Mouse (Mus musculus) thymus, adult 18-20 months (tissue): ENCODE results near the gene Samd14.
A peak's percentile ranks its signal among the peaks of the same experiment; 100 is the strongest.

Experiments
- DNase-seq, 2 experiments: peaks; one replicate each; pipeline ENCODE4 v3.0.0; 2022; ENCODE audit warnings: mixed read lengths in 2 of 2

The Samd14 gene

DNA sequence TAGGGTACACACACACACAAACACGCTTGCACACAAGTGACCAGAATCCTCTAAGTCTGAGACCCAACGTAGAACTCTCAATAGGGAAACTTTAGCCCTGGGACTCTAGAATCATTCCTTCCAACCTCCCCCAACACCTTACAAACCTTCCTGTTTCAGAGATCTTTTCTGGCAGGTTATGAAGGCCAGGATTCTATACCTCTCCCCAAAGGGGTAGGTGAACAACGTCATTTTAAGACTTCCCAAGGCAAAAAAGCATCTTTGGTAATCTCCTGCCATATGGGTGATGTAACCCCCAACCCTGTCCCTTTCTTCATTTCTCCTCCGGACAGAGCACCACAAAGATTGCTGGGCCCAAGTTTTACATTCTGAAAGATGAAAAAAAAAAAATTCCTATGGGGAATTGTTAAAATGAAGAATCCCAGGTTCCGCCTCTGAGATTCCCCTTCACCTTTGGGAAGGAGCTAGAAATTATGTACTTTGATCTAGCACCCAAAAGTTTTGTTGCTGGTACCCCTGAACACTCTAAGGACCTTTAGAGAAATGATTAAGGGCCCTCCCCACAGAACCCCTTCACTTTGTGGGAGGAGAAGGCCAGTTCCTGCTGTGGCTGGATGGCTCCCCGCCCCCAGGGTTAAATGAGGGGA, 19.5 kb upstream of the Samd14 start:
- DNase-seq = no peak

DNA sequence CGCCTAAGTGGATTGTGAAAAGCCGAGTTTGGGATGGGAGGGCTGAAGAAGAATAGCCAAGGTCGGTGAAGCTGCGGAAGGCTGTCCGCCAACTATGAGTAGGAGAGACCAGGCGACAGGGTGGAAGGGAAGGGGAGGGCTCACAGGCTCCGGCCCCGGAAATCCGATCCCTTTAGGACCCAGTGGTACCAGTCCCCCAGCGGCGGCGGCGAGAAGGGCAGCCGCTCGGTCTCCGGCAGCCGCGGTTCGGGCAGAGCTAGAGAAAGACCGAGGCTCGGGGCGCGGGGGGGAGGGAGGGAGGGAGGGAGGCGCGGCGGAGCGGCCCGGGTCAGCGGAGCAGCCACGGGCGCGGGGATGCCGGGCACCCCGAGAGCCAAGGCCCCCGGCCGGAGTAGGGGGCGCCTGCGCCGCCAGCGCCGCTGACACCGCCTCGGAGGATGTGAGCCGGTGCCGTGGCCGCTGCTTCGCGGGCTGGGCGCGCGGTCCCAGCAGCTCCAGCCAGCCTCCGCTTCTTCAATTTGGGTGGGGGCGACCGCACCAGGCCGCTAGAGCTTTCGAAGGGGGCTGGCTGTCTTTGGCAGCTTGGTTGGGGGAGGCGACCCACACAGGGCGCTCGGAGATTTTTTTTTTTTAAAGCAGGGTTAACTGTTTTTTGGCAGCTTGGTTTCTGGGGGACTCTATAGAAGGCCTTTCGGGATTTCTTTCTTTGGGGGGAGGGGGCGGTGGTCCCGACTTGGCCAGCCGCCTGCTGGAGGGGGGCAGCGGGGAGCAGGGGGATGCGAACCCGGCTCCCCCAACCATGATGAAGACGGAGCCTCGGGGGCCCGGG, 18.7 kb upstream of the Samd14 start, which contains the start of gene Ppp1r9b:
TSS of gene Ppp1r9b (plus strand) at position 287 of the 829 bp plus-strand sequence.
- peak; percentile 85 to 86 for DNase-seq

DNA sequence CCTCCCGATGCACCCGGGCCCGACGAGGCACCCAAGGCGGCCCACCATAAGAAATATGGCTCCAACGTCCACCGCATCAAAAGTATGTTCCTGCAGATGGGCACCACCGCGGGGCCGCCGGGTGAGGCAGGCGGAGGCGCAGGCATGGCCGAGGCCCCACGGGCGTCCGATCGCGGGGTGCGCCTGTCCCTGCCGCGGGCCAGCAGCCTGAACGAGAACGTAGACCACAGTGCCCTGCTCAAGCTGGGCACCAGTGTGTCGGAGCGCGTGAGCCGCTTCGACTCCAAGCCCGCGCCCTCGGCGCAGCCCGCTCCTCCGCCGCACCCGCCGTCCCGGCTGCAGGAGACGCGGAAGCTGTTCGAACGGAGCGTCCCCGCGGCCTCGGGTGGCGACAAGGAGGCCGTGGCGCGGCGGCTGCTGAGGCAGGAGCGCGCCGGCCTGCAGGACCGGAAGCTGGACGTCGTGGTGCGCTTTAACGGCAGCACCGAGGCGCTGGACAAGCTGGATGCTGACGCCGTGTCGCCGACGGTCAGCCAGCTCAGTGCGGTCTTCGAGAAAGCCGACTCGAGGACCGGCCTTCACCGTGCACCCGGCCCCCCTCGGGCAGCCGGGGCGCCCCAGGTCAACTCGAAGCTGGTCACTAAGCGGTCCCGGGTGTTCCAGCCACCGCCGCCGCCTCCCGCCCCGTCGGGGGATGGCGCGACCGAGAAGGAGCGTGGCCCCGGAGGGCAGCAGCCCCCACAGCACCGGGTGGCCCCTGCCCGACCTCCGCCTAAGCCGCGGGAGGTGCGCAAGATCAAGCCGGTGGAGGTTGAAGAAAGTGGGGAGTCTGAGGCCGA, 17.8 kb upstream of the Samd14 start:
- peak in 1 of 2 experiments; percentile 51 for DNase-seq

DNA sequence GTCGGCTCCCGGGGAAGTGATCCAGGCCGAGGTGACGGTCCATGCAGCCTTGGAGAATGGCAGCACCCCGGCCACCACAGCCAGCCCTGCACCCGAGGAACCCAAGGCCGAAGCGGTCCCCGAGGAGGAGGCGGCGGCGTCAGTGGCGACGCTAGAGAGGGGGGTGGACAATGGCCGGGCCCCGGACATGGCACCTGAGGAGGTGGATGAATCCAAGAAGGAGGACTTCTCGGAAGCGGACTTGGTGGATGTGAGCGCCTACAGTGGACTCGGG, 17.3 kb upstream of the Samd14 start:
- DNase-seq = no peak

DNA sequence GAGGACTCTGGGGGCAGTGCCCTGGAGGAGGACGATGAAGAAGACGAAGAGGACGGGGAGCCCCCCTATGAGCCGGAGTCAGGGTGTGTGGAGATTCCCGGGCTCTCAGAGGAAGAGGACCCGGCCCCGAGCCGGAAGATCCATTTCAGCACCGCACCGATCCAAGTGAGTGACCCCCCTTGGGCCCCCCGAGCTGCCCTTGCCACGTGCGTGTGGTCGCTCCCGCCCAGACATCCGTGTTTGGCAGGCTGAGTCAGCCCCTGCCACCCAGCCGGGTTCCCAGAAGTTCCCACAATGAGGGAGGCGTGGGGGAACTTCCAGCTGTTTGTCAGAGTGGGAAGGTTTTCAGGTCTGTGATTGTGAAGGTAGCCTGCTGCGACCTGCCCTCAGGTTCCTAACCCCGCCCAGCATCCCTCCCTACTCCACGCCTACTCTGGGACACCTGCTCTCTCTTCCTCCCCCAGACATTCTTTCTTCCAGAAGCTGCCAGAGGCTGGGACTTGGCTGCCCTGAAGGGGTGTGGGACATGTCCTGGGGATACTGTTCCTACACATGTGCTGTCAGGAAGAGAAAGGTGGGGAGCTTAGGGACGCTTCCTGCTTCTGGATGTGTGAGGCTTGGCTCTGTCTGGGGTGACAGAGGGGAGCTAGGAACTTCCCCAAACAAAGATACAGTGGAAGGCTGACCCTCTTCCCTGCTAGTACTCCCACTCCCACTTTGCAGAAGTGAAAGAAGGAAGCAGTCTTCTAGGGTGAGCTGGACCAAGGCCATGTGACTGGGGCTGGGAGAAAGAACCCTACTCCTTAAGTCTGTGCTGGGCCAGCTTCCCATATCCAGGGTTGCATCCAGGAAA, 16.7 kb upstream of the Samd14 start:
- peak in 1 of 2 experiments; percentile 68 for DNase-seq

DNA sequence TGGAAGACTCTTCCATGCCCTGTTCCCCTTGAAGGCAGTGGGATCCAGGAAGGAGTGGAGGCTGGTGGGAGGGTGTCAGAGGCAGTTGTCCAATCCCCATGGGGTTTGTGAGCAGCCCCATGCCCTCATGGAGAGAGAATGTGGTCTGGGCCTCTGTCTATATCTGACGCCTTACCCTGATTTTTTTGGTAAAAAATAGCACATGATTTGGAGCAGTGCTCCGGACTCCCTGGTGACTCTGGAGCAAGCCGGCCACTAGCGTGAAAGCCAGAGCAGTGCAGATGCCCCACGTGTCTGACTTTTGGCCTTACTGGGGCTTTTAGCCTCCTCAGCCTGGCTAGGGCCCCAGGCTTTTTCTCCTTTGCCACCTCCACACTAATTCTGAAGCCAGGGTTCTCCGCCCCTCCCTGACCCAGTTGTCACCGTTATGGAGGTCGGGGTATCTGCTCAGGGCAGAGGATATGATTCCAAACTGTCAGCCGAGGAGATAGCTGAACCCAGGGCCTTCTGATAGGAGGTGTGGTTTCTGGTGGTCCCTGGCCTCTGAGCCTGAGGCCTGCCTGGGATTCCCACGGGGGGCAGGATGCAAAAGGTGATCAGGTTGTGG, 15.4 kb upstream of the Samd14 start:
- DNase-seq = no peak

DNA sequence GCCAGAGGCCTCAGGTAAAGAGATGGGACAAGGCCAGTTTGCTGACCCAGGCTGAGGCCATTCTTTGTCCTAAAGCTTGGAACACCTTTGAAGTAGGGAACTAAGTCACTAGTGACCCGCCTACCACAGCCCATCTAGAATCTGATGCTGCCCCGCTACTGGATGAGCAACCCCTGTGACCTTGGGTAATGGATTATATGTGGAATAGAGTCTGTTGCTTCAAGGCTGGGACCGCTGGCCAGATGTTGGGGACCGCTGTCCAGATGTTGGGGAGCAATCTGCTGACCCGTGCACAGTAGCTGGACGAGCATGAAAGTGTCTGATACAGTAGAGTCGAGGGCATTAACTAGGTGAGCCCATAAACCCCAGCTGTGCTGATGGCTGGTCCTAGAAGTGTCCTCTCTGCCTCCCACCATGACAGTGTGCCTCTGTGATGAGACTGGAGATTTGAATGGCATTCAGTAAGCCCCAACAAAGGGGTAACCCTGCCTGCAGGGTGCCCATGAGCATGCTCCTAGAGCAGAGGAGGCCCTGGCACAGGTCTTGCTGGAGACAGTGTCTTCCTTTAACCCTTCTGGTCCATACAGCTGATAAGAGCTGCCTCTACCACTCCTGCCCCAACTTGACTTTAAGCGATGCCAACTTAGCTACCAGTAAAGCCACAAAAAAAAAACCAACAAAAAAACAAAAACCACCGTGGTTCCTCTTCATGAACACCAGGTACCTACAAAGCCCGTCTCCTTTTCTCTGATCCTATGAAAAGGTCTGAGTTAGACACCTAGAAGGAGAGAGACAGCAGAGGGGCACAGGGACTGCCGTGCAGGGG, 14.5 kb upstream of the Samd14 start:
- no peak for DNase-seq

DNA sequence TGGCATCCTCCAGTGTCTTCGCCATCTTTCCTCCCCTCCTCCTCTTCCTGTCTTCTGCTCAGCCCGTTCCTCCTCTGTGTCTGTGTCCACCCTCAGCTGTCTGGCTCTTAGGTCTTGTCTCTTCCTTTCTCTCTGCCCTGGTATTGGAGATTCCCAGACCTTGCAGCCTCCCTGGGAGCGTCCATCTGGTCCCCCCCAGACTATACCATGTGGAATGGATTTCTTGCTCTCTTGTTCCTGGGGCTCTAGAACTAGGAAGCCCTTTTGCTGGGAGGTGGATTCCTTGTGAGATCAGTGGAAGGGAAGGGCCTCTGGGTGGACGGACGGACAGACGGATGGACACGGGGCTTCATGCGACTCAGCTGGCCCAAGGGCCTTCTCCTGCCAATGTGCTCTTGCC, 13.6 kb upstream of the Samd14 start:
- no peak for DNase-seq

DNA sequence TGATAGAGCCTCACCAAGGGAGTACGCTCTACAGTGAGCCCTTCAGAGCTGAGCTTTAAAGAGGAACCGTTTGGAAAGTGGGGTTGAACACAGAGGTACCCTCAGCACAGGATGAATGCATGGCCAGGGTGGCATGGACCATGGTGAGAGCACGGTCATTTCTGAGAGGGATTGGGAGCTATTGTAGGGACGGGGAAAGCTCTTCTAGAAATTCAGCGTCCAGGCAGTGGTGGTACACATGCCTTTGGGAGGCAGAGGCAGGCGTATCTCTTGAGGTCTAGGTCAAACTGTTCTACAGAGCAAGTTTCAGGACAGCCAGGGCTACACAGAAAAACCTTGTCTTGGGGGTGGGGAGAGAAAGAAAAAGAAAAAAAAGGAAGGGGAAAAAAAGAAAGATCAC, 12.7 kb upstream of the Samd14 start:
- no peak for DNase-seq

DNA sequence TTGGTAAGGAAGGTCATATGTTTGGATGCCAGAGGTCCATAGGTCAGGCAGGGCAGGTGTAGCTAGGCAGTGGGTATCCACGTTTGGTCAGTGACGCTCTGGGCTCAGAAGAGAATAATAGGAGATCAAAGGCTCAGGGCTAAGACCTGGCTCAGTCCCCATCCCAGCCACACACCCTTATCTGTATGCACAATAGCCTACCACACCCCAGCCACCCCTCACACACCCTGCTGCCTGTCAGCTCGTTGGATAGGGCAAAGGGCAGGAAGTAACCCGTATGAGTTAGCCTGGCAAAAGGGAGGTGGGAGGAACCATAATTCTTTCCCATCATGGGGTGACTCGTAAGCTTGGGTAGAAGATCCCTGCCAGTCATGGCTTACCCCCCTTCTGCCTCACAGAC, 12.1 kb upstream of the Samd14 start:
- no peak for DNase-seq

DNA sequence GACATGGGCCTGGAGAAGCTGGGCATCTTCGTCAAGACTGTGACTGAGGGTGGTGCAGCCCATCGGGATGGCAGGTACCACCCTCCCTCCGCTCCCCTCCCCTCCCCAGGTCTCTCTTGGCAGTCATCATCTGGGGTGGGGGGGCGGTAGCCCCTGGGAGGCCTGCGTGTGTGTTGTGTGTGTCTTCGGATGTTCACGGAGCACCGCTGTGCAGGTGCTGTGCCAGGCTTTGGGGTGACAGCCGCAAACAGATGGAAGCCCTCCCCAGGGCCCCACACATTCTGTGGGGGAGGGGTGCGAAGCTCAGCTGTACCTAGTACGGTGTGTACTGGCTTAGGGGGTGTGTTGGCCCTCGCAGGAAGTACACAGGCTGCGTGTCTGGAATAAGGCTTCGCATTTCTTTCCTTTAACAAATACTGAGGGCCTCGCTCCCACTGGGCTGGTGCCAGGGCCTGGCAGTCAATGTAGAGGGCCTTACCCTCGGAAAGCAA, 11.6 kb upstream of the Samd14 start:
- peak; percentile 94 to 97 for DNase-seq

DNA sequence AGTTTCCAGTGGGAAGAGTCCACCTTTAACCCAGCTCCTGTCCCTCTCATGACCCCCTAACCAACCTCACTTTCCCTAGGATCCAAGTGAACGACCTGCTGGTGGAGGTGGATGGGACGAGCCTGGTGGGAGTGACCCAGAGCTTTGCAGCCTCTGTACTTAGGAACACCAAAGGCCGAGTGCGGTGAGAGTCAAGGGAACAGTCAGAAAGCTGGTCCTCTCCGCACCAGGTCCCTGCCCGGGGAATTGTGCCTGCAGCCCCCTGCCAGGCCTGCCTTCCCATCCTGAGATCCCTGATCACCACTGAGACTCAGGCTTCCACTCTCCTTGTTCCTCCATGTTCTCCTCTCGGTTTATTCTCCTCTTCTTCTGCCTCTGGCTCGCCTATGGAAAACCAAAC, 9.6 kb upstream of the Samd14 start:
- DNase-seq = no peak

DNA sequence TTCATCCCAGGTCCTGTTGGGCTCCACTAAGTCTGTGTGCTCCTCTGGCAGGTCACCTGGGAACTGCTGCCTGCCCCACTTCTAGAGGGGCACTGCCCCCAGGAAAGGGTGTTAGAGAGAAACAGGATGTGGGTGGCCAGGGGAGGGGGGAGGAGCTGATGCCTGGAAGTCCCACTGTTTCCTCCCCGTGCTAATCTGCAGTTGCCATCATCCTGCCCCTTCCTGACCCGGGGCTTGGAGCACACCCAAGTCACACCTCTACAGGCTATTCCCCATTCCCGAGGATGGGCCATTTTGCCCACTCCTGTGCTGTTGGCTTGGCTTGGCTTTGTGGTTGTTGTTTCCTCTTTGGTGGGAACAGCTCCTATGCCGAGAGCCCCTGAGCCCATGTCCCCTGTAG, 9.1 kb upstream of the Samd14 start:
- peak; percentile 63 to 80 for DNase-seq

DNA sequence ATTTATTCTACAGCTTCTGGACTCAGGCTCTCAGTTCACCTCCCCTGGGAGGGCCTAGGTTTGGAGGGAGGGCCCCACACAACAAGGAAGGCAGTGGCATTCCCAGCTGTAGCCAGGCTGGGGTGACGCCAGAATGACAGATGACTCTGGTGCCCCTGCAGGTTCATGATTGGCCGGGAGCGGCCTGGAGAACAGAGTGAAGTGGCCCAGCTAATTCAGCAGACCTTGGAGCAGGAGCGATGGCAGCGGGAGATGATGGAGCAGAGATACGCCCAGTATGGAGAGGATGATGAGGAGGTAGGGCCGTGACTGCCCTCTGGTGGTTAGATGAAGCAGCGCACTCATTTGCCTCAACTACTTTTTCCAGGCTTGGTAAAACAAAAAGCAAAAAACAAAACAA, 8.6 kb upstream of the Samd14 start:
- peak; percentile 52 to 72 for DNase-seq

DNA sequence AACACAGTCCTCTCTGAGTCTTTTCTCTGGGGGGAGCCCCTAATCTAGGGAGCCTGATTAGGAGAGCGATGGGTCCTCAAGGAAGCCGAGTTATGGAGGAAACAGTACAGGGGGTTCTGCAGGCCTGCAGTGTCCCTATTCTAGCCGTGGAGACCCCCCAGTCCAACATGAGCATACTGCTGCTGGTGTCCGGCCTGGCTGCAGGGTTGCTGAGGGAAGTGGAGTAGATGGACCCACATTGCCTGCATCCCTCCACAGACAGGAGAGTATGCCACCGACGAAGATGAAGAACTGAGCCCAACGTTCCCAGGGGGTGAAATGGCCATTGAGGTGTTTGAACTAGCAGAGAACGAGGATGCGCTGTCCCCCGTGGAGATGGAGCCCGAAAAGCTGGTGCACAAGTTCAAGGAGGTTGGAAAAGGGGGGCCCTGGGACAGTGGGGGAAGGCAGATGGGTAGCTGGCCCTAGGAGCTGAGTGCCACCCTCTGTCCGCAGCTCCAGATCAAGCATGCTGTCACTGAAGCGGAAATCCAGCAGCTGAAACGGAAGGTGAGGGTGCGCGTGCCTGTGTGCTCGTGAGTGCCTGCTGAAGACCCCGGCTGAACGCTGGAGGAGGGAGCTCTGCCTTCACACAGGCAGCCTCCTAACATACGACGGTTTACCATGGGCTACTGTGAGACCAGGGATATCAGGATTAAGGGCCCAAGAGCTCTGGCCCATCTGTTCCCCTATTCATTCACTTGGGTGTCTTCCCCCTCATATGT, 7.9 kb upstream of the Samd14 start:
- DNase-seq = no peak

DNA sequence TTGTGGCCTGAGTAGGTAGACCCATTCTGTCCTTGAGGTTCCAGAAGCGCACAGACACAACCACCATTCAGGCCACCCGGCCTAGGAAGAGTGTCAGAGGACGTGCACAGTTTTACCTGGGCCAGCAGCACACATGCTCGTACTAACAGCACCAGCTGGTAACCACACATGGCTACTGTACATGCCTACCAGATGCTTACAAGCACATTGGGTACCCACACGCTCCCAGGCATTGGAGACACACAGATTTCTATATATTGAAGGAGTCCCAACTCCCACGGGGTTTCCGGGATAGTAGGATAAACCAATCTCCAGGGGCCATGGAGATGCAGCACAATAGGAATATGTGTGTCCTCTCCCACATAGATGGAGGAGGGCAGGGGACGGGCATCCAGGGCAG, 7.0 kb upstream of the Samd14 start:
- DNase-seq = no peak

DNA sequence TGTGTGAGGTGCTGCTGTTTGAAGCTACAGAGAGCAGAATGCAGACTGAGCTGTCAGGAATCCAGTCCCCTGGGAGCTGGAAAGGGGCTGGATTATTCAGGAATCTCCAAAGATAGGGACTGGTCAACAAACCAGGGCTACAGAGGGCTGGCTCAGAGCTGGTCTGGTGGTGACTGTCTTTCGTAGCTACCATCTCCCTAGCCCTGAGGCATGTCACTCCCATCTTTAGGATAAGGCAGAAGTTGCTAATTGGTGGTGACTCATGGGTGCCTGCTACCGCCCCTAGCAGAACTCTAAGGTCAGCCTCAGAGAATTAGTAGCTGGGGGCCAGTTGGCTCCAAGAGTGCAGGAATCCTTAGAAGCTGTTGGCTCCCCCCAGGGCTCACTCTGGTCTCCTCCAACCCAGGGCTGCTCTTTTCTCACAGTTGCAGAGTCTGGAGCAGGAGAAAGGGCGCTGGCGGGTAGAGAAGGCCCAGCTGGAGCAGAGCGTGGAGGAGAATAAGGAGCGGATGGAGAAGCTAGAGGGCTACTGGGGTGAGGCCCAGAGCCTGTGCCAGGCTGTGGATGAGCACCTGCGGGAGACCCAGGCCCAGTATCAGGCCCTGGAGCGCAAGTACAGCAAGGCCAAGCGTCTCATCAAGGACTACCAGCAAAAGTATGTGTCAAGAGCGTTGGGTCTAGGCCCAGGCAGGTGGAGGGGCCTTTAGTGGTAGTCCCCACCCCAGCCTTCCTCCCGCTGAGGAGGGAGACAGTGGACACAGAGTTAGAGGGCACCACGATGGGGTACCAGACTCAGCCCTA, 5.3 kb upstream of the Samd14 start:
- DNase-seq = no peak

DNA sequence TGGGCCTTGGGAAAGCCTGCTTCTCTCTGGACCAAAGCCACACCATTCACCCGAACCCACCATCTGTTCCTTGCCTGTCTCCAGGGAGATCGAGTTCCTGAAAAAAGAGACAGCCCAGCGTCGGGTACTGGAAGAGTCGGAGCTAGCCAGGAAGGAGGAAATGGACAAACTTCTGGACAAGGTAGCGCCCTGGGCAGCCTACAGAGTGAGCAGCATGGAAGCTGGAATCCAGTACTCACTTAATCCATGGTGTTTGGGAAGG, 4.8 kb upstream of the Samd14 start:
- DNase-seq = no peak

DNA sequence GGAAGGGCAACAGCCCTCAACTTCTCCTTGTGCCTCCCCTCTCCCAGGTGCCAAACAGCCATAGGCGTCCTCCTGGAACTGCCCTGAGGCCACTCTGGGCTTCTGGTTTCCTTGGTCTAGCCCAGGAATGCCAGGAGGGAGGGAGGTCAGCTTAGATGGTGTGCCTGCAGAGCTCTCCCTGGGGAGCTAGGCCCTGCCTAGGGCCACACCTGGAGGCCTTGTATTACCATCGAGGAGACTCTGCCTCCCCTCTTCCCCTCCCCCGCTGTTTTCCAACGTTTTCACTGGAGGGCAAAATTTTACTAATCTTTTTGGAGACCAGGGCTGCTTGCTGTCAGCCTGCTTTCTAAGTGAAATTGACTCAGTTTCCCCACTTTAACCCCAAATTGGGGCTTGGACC, 3.6 kb upstream of the Samd14 start:
- no peak for DNase-seq
